Mouse (Mus musculus) forebrain, embryonic 14.5 days (tissue): ENCODE measurements around the gene Xrcc3. TPM values are rescaled to one million over a fixed set of nuclear protein-coding genes. Genes with fewer than 3 reads are reported as not detected.

Experiments used
- ATAC-seq: fragments of 200-750 bp; cut with Nextera tagmentation; 2 replicates; pipeline ENCODE4 v1.8.0; 2017; ENCODE audit warnings: mild to moderate bottlenecking, moderate library complexity
- DNase-seq: peaks from one replicate; pipeline ENCODE4 v3.0.0-alpha.2; 2015; ENCODE audit warnings: low spot score
- H3K27ac ChIP-seq: fragments of 300-500 bp; sonication (generic); 2 replicates; pipeline ENCODE4 v1.5.1; 2014; ENCODE audit warnings: low read depth, mild to moderate bottlenecking, control low read depth, low read length, moderate library complexity
- H3K27me3 ChIP-seq: fragments of 300-500 bp; sonication (generic); replicated peaks from 2 replicates; pipeline ENCODE4 v1.6.1; 2014; ENCODE audit warnings: low read length, control low read depth, mixed read lengths; ENCODE audit not compliant: control insufficient read depth, insufficient read depth
- H3K36me3 ChIP-seq: fragments of 300-500 bp; sonication (generic); 2 replicates; pipeline ENCODE4 v1.6.1; 2014; ENCODE audit warnings: low read length, control low read depth; ENCODE audit not compliant: control insufficient read depth, insufficient read depth
- H3K4me1 ChIP-seq: fragments of 300-500 bp; sonication (generic); 2 replicates; pipeline ENCODE4 v1.6.1; 2014; ENCODE audit warnings: antibody characterized with exemption, low read length, control low read depth; ENCODE audit not compliant: control insufficient read depth, insufficient read depth
- H3K4me2 ChIP-seq: fragments of 300-500 bp; sonication (generic); 2 replicates; pipeline ENCODE4 v1.6.1; 2014; ENCODE audit warnings: mild to moderate bottlenecking, control low read depth, low read length
- H3K4me3 ChIP-seq: fragments of 300-500 bp; sonication (generic); 2 replicates; pipeline ENCODE4 v1.5.1; 2014; ENCODE audit warnings: low read depth, low read length, control low read depth
- H3K9ac ChIP-seq: fragments of 300-500 bp; sonication (generic); 2 replicates; pipeline ENCODE4 v1.6.1; 2014; ENCODE audit warnings: mild to moderate bottlenecking, low read length, control low read depth, moderate library complexity
- H3K9me3 ChIP-seq: fragments of 300-500 bp; sonication (generic); replicated peaks from 2 replicates; pipeline ENCODE4 v1.6.1; 2016; ENCODE audit warnings: low read length, control low read depth, mixed read lengths; ENCODE audit not compliant: control insufficient read depth
- whole genome bisulfite sequencing: fragments of 180-500 bp; shearing (Covaris S2); extraction: QIAGEN DNeasy Blood & Tissue Kit; methylation state at CpG from one replicate; pipeline ENCODE4 v1.1.7; 2014; 5-methylcytosine and 5-hydroxymethylcytosine counted together
- polyA plus RNA-seq: library from polyadenylated mRNA; unstranded; fragments of >200 nt; fragmentation: Nextera tagmentation; extraction: Ambion mirVana; gene quantifications from 2 replicates; pipeline ENCODE4 v1.2.1, GENCODE M21; 2014

Xrcc3 gene
- polyA plus RNA-seq, 1 experiment from 2014 or later = 3.7 TPM

DNA sequence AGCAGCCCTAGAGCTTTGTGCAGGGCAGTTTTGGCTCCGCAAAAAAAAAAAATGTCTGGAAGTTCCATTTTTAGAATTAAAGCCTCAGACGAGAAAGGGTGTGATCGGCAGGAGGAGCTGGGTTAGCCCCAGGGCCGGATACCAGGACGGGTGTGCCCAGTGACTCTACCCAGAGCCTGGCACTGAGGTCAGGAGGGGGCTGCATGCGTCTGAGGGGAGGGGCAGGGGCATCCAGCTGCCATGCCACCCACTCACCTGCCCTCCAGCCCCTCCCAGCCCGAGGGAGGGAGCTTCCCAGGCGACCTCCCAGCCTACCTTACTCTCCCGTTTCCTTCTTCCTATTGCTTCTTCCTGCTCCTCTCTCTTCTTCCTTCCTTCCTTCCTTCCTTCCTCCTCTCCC, 60.3 kb downstream of the Xrcc3 start:
- Histone ChIP-seq H3K27ac (no peak overlapping the region), H3K27me3 (no peaks in the 10 kb centered on the region), H3K9me3 (no peaks in the 10 kb centered on the region), H3K9ac (no peak overlapping the region), H3K4me1 (peaks cover 6% of the 10 kb centered on the region), H3K4me3 (no peak overlapping the region), H3K4me2 (no peak overlapping the region), H3K36me3 (no peaks in the 10 kb centered on the region)
- WGBS = 64% methylated on average over 8 of the region's 9 CpGs
- ATAC-seq = no peak
- no peak for DNase-seq

Other genes starting within 250 kb of the Xrcc3 start
- 56.3 and 58.4 TPM in 2 replicates for gene Mark3, start 239.3 kb downstream of the Xrcc3 start, polyA plus RNA-seq
- gene Ckb, start 141.5 kb downstream of the Xrcc3 start, polyA plus RNA-seq = 1,532 and 1,552 TPM in 2 replicates
- gene Trmt61a, start 135.8 kb downstream of the Xrcc3 start, polyA plus RNA-seq = 5.8 and 7.8 TPM in 2 replicates
- 60.4 and 65.8 TPM in 2 replicates for gene Bag5, start 100.6 kb downstream of the Xrcc3 start, polyA plus RNA-seq
- gene Apopt1, start 100.6 kb downstream of the Xrcc3 start, polyA plus RNA-seq = 47.1 and 50.8 TPM in 2 replicates
- 391 and 464 TPM in 2 replicates for gene Klc1, start 55.0 kb downstream of the Xrcc3 start, polyA plus RNA-seq
- gene Zfyve21, start 297 bp upstream of the Xrcc3 start, polyA plus RNA-seq = 43.0 and 45.0 TPM in 2 replicates
- gene Ppp1r13b, start 94.2 kb upstream of the Xrcc3 start, polyA plus RNA-seq = 12.5 and 20.1 TPM in 2 replicates
- gene Atp5mpl, start 153.1 kb upstream of the Xrcc3 start, polyA plus RNA-seq = 634 and 784 TPM in 2 replicates
- 0.19 and 0.31 TPM in 2 replicates for gene Tdrd9, start 157.7 kb upstream of the Xrcc3 start, polyA plus RNA-seq
- not detected in 2 replicates for gene Rd3l, start 167.4 kb upstream of the Xrcc3 start, polyA plus RNA-seq